Mouse (Mus musculus) lung, adult 2 months (tissue): ENCODE measurements around the gene Tulp1.

Experiments used
- CTCF ChIP-seq: fragments of 200-500 bp; IDR thresholded peaks from 2 replicates; pipeline ENCODE4 v1.5.1; 2011; ENCODE audit warnings: mild to moderate bottlenecking, low read length, control low read depth; ENCODE audit not compliant: insufficient read depth
- POLR2A ChIP-seq: fragments of 200-500 bp; IDR thresholded peaks from 2 replicates; pipeline ENCODE4 v1.6.1; 2011; ENCODE audit warnings: low read depth, mild to moderate bottlenecking, control low read depth, low read length, borderline replicate concordance; ENCODE audit errors: extremely low read depth

DNA sequence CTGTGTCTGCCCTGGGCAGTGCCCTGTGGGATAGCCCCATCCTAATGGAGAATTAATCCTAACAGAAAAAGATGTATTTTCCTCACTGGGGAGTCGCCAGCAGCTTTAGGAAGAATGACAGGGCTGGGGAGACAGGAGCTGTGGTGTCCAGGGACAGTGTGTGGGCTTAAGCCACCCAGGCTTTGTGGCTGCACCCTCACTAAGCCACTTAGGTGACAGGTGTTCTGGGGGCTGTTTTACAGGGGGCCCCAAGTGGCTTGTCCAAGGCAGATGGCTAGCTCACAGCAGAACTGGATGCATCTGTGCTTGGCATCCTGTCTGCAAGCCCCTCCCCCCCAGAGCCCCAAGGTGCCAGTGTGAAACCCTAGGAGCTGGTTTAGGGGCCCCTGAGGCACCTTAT is 6.9 kb upstream of the Tulp1 start:
- TF ChIP-seq CTCF: no peak
- TF ChIP-seq POLR2A: no peak
